Comparison of ENCODE assay signal across 8 mouse cellular contexts in the genomic region with DNA sequence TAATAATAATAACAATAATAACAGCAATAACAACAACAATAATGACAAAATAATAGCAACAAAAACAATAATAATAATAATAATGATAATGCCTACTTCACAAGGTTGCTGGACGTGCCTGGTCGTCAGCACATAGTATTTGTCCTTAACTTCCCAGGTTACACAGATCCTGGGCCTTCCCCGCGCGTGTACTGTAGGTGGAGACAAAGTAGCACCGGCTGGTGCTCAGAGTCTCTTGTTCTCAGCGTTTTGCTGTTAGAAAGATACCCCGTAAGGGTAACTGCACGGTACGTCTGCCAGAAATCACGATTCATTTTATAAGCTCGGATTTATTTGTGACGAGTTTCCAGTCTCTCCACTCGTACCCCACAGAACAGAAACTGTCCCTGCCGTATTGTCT. TPM values are rescaled to one million over a fixed set of nuclear protein-coding genes. Genes with fewer than 3 reads are reported as not detected.
A peak's percentile ranks its signal among the peaks of the same experiment; 100 is the strongest.
DNase-seq lines count a peak whose midpoint lies in the region; ATAC-seq and TF ChIP-seq lines count a peak whose summit lies in the region.

No protein-coding gene starts in this region.

- H3K27ac ChIP-seq in cerebellum, adult 2 months (ENCODE audit: insufficient read depth, low read length): no peak overlapping the region
- H3K27ac ChIP-seq in intestine, embryonic 14.5 days (ENCODE audit: low read depth): peak overlapping the region; percentile 78
- peak overlapping the region; percentile 94; the same call in 1 of the 2 replicates for H3K27ac ChIP-seq in limb, embryonic 13.5 days
- H3K27ac ChIP-seq in midbrain, embryonic 15.5 days: peak overlapping the region; percentile 98
- peak overlapping the region; percentile 97 for H3K27ac ChIP-seq in stomach, embryonic 15.5 days

- no peak for ATAC-seq in erythroblast, adult 5-6 weeks (replicated peaks; ENCODE audit: low FRiP score, poor library complexity, severe bottlenecking)
- peak; percentile 58 for ATAC-seq in frontal cortex, adult (ENCODE audit: low TSS enrichment)
- peak; percentile 57 for ATAC-seq in intestine, embryonic 14.5 days (replicated peaks; ENCODE audit: low FRiP score, low TSS enrichment, low read depth)
- ATAC-seq in limb, embryonic 13.5 days (ENCODE audit: low FRiP score, low read depth): peak; percentile 74
- peak; percentile 85 for ATAC-seq in midbrain, embryonic 15.5 days (replicated peaks)
- peak; percentile 71 for ATAC-seq in stomach, embryonic 15.5 days (ENCODE audit: insufficient read depth, low FRiP score, low read depth)

- H3K4me1 ChIP-seq in erythroblast, embryonic 14.5 days (ENCODE audit: control insufficient read depth): peaks cover 43% of the 10 kb centered on the region
- H3K4me1 ChIP-seq in cerebellum, adult 2 months (ENCODE audit: control insufficient read depth, insufficient read depth, low read length): peaks cover 3% of the 10 kb centered on the region
- peaks cover 20% of the 10 kb centered on the region for H3K4me1 ChIP-seq in intestine, embryonic 14.5 days (replicated peaks; ENCODE audit: control insufficient read depth, insufficient read depth, low read length)
- peaks cover 30% of the 10 kb centered on the region for H3K4me1 ChIP-seq in limb, embryonic 13.5 days
- H3K4me1 ChIP-seq in midbrain, embryonic 15.5 days: peaks cover 28% of the 10 kb centered on the region
- H3K4me1 ChIP-seq in stomach, embryonic 15.5 days: peaks cover 18% of the 10 kb centered on the region

- H3K9ac ChIP-seq in intestine, embryonic 14.5 days (ENCODE audit: low read length): peak overlapping the region; percentile 96
- H3K9ac ChIP-seq in limb, embryonic 13.5 days: peak overlapping the region; percentile 89
- H3K9ac ChIP-seq in midbrain, embryonic 15.5 days: peak overlapping the region; percentile 93
- H3K9ac ChIP-seq in stomach, embryonic 15.5 days: peak overlapping the region; percentile 90; the same call in 1 of the 2 replicates

- under 1% methylated on average over 15 of the region's 15 CpGs for WGBS in cerebellum, adult 2 months
- WGBS in intestine, embryonic 14.5 days: 3% methylated on average over 15 of the region's 15 CpGs
- 2% methylated on average over 15 of the region's 15 CpGs for WGBS in limb, embryonic 13.5 days
- WGBS in midbrain, embryonic 15.5 days: 3% methylated on average over 15 of the region's 15 CpGs
- under 1% methylated on average over 15 of the region's 15 CpGs for WGBS in stomach, embryonic 15.5 days

- H3K4me3 ChIP-seq in erythroblast, embryonic 14.5 days (replicated peaks): peak overlapping the region; percentile 79
- peak overlapping the region; percentile 97 for H3K4me3 ChIP-seq in cerebellum, adult 2 months (replicated peaks; ENCODE audit: insufficient read depth, low read depth, low read length)
- peak overlapping the region; percentile 99 for H3K4me3 ChIP-seq in intestine, embryonic 14.5 days (ENCODE audit: low read depth, low read length)
- H3K4me3 ChIP-seq in limb, embryonic 13.5 days: peak overlapping the region; percentile 80
- H3K4me3 ChIP-seq in midbrain, embryonic 15.5 days: peak overlapping the region; percentile 91
- H3K4me3 ChIP-seq in stomach, embryonic 15.5 days (replicated peaks): peak overlapping the region; percentile 82

- peak; percentile 69; the same call in 1 of the 2 replicates for TF ChIP-seq CTCF in cerebellum, adult 2 months (IDR thresholded peaks at IDR 0.05; ENCODE audit: borderline replicate concordance, insufficient read depth, low read depth, low read length)

- peaks cover 23% of the 10 kb centered on the region for H3K36me3 ChIP-seq in erythroblast, embryonic 14.5 days (ENCODE audit: control insufficient read depth)
- peaks cover 10% of the 10 kb centered on the region for H3K36me3 ChIP-seq in intestine, embryonic 14.5 days (ENCODE audit: control insufficient read depth, insufficient read depth, low read length)
- H3K36me3 ChIP-seq in limb, embryonic 13.5 days: peaks cover 7% of the 10 kb centered on the region
- H3K36me3 ChIP-seq in midbrain, embryonic 15.5 days (replicated peaks): peaks cover 4% of the 10 kb centered on the region; the same call in 1 of the 2 replicates
- H3K36me3 ChIP-seq in stomach, embryonic 15.5 days: no peaks in the 10 kb centered on the region

- peak overlapping the region; percentile 60 for H3K4me2 ChIP-seq in intestine, embryonic 14.5 days (ENCODE audit: low read length)
- H3K4me2 ChIP-seq in limb, embryonic 13.5 days (replicated peaks): peak overlapping the region; percentile 63
- peak overlapping the region; percentile 48 for H3K4me2 ChIP-seq in midbrain, embryonic 15.5 days
- H3K4me2 ChIP-seq in stomach, embryonic 15.5 days: peak overlapping the region; percentile 62

- no peak for TF ChIP-seq POLR2A in cerebellum, adult 2 months (IDR thresholded peaks at IDR 0.05; ENCODE audit: borderline replicate concordance, insufficient read depth, low read length)

- DNase-seq in cerebellum, adult 2 months: peak; percentile 66 to 74
- DNase-seq in intestine, embryonic 14.5 days (ENCODE audit: low spot score): peak; percentile 74

- H3K27me3 ChIP-seq in erythroblast, embryonic 14.5 days (ENCODE audit: control insufficient read depth): no peaks in the 10 kb centered on the region
- no peaks in the 10 kb centered on the region for H3K27me3 ChIP-seq in cerebellum, adult 2 months (ENCODE audit: control insufficient read depth, insufficient read depth, low read length)
- H3K27me3 ChIP-seq in intestine, embryonic 14.5 days (replicated peaks; ENCODE audit: control insufficient read depth, insufficient read depth, low read length): no peaks in the 10 kb centered on the region
- no peaks in the 10 kb centered on the region for H3K27me3 ChIP-seq in limb, embryonic 13.5 days
- H3K27me3 ChIP-seq in midbrain, embryonic 15.5 days (replicated peaks): no peaks in the 10 kb centered on the region
- no peaks in the 10 kb centered on the region for H3K27me3 ChIP-seq in stomach, embryonic 15.5 days (replicated peaks)

- H3K9me3 ChIP-seq in erythroblast, embryonic 14.5 days (ENCODE audit: control insufficient read depth, low read length): no peaks in the 10 kb centered on the region
- no peaks in the 10 kb centered on the region for H3K9me3 ChIP-seq in intestine, embryonic 14.5 days (ENCODE audit: control insufficient read depth, low read length)
- H3K9me3 ChIP-seq in limb, embryonic 13.5 days: no peaks in the 10 kb centered on the region
- no peaks in the 10 kb centered on the region for H3K9me3 ChIP-seq in midbrain, embryonic 15.5 days
- H3K9me3 ChIP-seq in stomach, embryonic 15.5 days: no peaks in the 10 kb centered on the region

RNA-seq across cellular contexts. Expression of gene Fam173b, which starts 0.8 kb away (rescaled TPM):
- 0.48 and 0.71 TPM in 2 replicates for polyA plus RNA-seq in erythroblast, embryonic 14.5 days (2012)
- total RNA-seq in erythroblast, adult 5-6 weeks (2015; ENCODE audit: low replicate concordance): 5.4 and 6.5 TPM in 2 replicates
- total RNA-seq in erythroblast, adult 5-6 weeks (2017; ENCODE audit: low replicate concordance): 2.1 and 2.4 TPM in 2 replicates
- polyA plus RNA-seq in cerebellum, adult 2 months (2012; rRNA removed): 15.2 and 15.9 TPM in 2 replicates
- polyA plus RNA-seq in intestine, embryonic 14.5 days (2014; fragmentation: Nextera tagmentation; extraction: Ambion mirVana): 13.1 and 16.5 TPM in 2 replicates
- polyA plus RNA-seq in limb, embryonic 13.5 days (2015; fragmentation: Nextera tagmentation; extraction: Ambion mirVana): 11.4 and 11.9 TPM in 2 replicates
- 9.2 and 10.6 TPM in 2 replicates for polyA plus RNA-seq in midbrain, embryonic 15.5 days (2015; fragmentation: Nextera tagmentation; extraction: Ambion mirVana)
- 11.9 and 15.1 TPM in 2 replicates for polyA plus RNA-seq in stomach, embryonic 15.5 days (2015; fragmentation: Nextera tagmentation; extraction: Ambion mirVana)

RNA-seq across cellular contexts. Expression of gene Cct5, which starts 0.8 kb away (rescaled TPM):
- 2.6 and 3.0 TPM in 2 replicates for polyA plus RNA-seq in erythroblast, embryonic 14.5 days (2012)
- total RNA-seq in erythroblast, adult 5-6 weeks (2015; ENCODE audit: low replicate concordance): 78.2 and 109 TPM in 2 replicates
- 91.2 and 109 TPM in 2 replicates for total RNA-seq in erythroblast, adult 5-6 weeks (2017; ENCODE audit: low replicate concordance)
- 220 and 228 TPM in 2 replicates for polyA plus RNA-seq in cerebellum, adult 2 months (2012; rRNA removed)
- polyA plus RNA-seq in intestine, embryonic 14.5 days (2014; fragmentation: Nextera tagmentation; extraction: Ambion mirVana): 599 and 621 TPM in 2 replicates
- polyA plus RNA-seq in limb, embryonic 13.5 days (2015; fragmentation: Nextera tagmentation; extraction: Ambion mirVana): 545 and 552 TPM in 2 replicates
- polyA plus RNA-seq in midbrain, embryonic 15.5 days (2015; fragmentation: Nextera tagmentation; extraction: Ambion mirVana): 484 and 504 TPM in 2 replicates
- 457 and 489 TPM in 2 replicates for polyA plus RNA-seq in stomach, embryonic 15.5 days (2015; fragmentation: Nextera tagmentation; extraction: Ambion mirVana)

RNA-seq across cellular contexts. Expression of gene Cmbl, which starts 37.2 kb away (rescaled TPM):
- not detected in 2 replicates for polyA plus RNA-seq in erythroblast, embryonic 14.5 days (2012)
- total RNA-seq in erythroblast, adult 5-6 weeks (2015; ENCODE audit: low replicate concordance): 2.3 TPM in 1 of 2 replicates, not detected in the other
- 3.5 and 6.5 TPM in 2 replicates for total RNA-seq in erythroblast, adult 5-6 weeks (2017; ENCODE audit: low replicate concordance)
- polyA plus RNA-seq in cerebellum, adult 2 months (2012; rRNA removed): 17.1 and 19.4 TPM in 2 replicates
- polyA plus RNA-seq in intestine, embryonic 14.5 days (2014; fragmentation: Nextera tagmentation; extraction: Ambion mirVana): 10.0 and 12.0 TPM in 2 replicates
- 1.8 and 2.2 TPM in 2 replicates for polyA plus RNA-seq in limb, embryonic 13.5 days (2015; fragmentation: Nextera tagmentation; extraction: Ambion mirVana)
- 14.3 and 15.7 TPM in 2 replicates for polyA plus RNA-seq in midbrain, embryonic 15.5 days (2015; fragmentation: Nextera tagmentation; extraction: Ambion mirVana)
- polyA plus RNA-seq in stomach, embryonic 15.5 days (2015; fragmentation: Nextera tagmentation; extraction: Ambion mirVana): 16.2 and 17.3 TPM in 2 replicates

Comparison
In these comparisons a context has a peak if more than half of its experiments do, and no peak if none do; other contexts are left out.
1. RNA of gene Cct5, which starts 0.8 kb away (polyA plus RNA-seq): 599 to 621 TPM in intestine, embryonic 14.5 days, 545 to 552 TPM in limb, embryonic 13.5 days, 484 to 504 TPM in midbrain, embryonic 15.5 days, 457 to 489 TPM in stomach, embryonic 15.5 days and 220 to 228 TPM in cerebellum, adult 2 months; 2.6 to 3.0 TPM in erythroblast, embryonic 14.5 days; every median in the first group is over 10 times any median in the second.
2. Peak in every context shown above with its lines, with median percentiles within 50 percentile points of each other: H3K4me3 ChIP-seq, H3K4me2 ChIP-seq and H3K9ac ChIP-seq.